Mouse (Mus musculus) hindbrain, embryonic 13.5 days (tissue): ENCODE measurements at regions not wholly inside any gene's neighbourhood (a gene's known extent, or its start where the extent isn't known, plus 50 kb on each side); places are given as distances from the start of the nearest gene placed in this dataset.
A peak's percentile ranks its signal among the peaks of the same experiment; 100 is the strongest.
"Not testable (repeated sequence)": the region's sequence is repeated elsewhere in the genome, so short reads cannot be mapped to it uniquely, and the experiment has no call there.

ENCODE experiments used
- ATAC-seq: fragments of 200-750 bp; cut with Nextera tagmentation; 2 replicates; pipeline ENCODE4 v1.8.0; 2017; ENCODE audit warnings: moderate TSS enrichment; ENCODE audit not compliant: low FRiP score
- H3K27ac ChIP-seq: fragments of 300-500 bp; sonication (generic); 2 replicates; pipeline ENCODE4 v1.5.1; 2015; ENCODE audit warnings: inconsistent platforms, mild to moderate bottlenecking, moderate library complexity
- H3K27me3 ChIP-seq: fragments of 300-500 bp; sonication (generic); 2 replicates; pipeline ENCODE4 v1.6.1; 2015; ENCODE audit warnings: mild to moderate bottlenecking, inconsistent platforms
- H3K36me3 ChIP-seq: fragments of 300-500 bp; sonication (generic); 2 replicates; pipeline ENCODE4 v1.6.1; 2015; ENCODE audit warnings: mild to moderate bottlenecking, inconsistent platforms
- H3K4me1 ChIP-seq: fragments of 300-500 bp; sonication (generic); replicated peaks from 2 replicates; pipeline ENCODE4 v1.6.1; 2015; ENCODE audit warnings: inconsistent platforms
- H3K4me2 ChIP-seq: fragments of 300-500 bp; sonication (generic); 2 replicates; pipeline ENCODE4 v1.6.1; 2015; ENCODE audit warnings: inconsistent platforms, mild to moderate bottlenecking, moderate library complexity
- H3K4me3 ChIP-seq: fragments of 300-500 bp; sonication (generic); 2 replicates; pipeline ENCODE4 v1.5.1; 2015; ENCODE audit warnings: mild to moderate bottlenecking, inconsistent platforms
- H3K9ac ChIP-seq: fragments of 300-500 bp; sonication (generic); 2 replicates; pipeline ENCODE4 v1.6.1; 2015; ENCODE audit warnings: mild to moderate bottlenecking, inconsistent platforms
- H3K9me3 ChIP-seq: fragments of 300-500 bp; sonication (generic); 2 replicates; pipeline ENCODE4 v1.6.1; 2016; ENCODE audit warnings: inconsistent platforms
- WGBS: fragments of 180-500 bp; shearing (Covaris S2); methylation state at CpG from one replicate; pipeline ENCODE4 v1.1.7; 2015; 5-methylcytosine and 5-hydroxymethylcytosine counted together

- no peak overlapping the region for H3K4me3 ChIP-seq
- H3K36me3 ChIP-seq: no peaks in the 10 kb centered on the region
- 73% methylated on average over 3 of the region's 3 CpGs for WGBS
- H3K27ac ChIP-seq: no peak overlapping the region
- H3K4me2 ChIP-seq: no peak overlapping the region
- H3K9ac ChIP-seq: no peak overlapping the region
- no peaks in the 10 kb centered on the region for H3K27me3 ChIP-seq
- H3K9me3 ChIP-seq: no peaks in the 10 kb centered on the region
- peaks cover 14% of the 10 kb centered on the region for H3K4me1 ChIP-seq
- no peak for ATAC-seq
Observed at GRCm38 (mm10) chr17:79977154-79977571, 81.2 kb upstream of the Atl2 start.

GRCm38 (mm10) chr17:79976518-79977100 is 80.7 kb upstream of the Atl2 start:
- Histone ChIP-seq H3K4me3 (peak overlapping the region; percentile 28), H3K9ac (peak overlapping the region; percentile 49; the same call in 1 of the 2 replicates), H3K27me3 (no peaks in the 10 kb centered on the region), H3K4me1 (peaks cover 14% of the 10 kb centered on the region), H3K36me3 (no peaks in the 10 kb centered on the region), H3K4me2 (peak overlapping the region; percentile 50), H3K27ac (no peak overlapping the region), H3K9me3 (no peaks in the 10 kb centered on the region)
- 83% methylated on average over 5 of the region's 5 CpGs for WGBS
- ATAC-seq: no peak

DNA sequence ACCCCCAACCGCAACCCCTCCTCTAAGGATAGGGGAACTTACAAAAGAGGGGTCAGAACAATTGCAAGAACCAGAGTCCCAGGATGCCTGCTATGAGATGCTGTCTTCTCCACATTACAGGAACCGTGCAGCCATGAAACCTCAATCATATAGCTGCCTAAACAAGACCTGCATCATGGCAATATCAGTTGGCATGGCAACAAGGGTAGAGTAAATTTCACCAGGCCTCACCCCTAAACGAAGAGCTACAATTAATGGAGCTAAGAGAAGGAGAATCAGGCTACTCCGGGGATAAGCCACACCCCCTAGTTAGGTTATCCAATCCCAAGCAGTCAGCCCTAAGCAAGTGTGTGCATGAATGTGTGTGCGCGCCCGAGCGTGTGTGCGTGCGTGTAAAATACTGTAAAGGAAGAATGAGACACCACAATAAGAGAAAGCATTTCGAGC is 80.1 kb upstream of the Atl2 start:
- Histone ChIP-seq H3K9ac (peak overlapping the region; percentile 49), H3K9me3 (no peaks in the 10 kb centered on the region), H3K27ac (no peak overlapping the region), H3K4me1 (peaks cover 14% of the 10 kb centered on the region), H3K27me3 (no peaks in the 10 kb centered on the region), H3K4me3 (peak overlapping the region; percentile 28), H3K36me3 (no peaks in the 10 kb centered on the region), H3K4me2 (peak overlapping the region; percentile 50)
- WGBS: 19% methylated on average over 11 of the region's 11 CpGs
- ATAC-seq: peak; percentile 83

- H3K9ac ChIP-seq, H3K9me3 ChIP-seq, H3K27ac ChIP-seq, H3K27me3 ChIP-seq, H3K36me3 ChIP-seq: not testable (repeated sequence)
- peak overlapping the region; percentile 28 for H3K4me3 ChIP-seq
- peaks cover 14% of the 10 kb centered on the region for H3K4me1 ChIP-seq
- peak; percentile 68 for ATAC-seq
- 23% methylated on average over 16 of the region's 16 CpGs for WGBS
- H3K4me2 ChIP-seq: peak overlapping the region; percentile 50
Observed at GRCm38 (mm10) chr17:79975150-79975757, 79.3 kb upstream of the Atl2 start.

- Histone ChIP-seq H3K9ac (no peak overlapping the region), H3K4me2 (no peak overlapping the region), H3K36me3 (no peaks in the 10 kb centered on the region), H3K4me1 (peaks cover 14% of the 10 kb centered on the region), H3K27ac (no peak overlapping the region), H3K27me3 (0 out of 2 replicates have a peak, but pooled peaks cover 3% of the 10 kb centered on the region), H3K4me3 (no peak overlapping the region), H3K9me3 (no peaks in the 10 kb centered on the region)
- WGBS: 85% methylated on average over 8 of the region's 8 CpGs
- no peak for ATAC-seq
Observed at GRCm38 (mm10) chr17:79971721-79972336, 75.9 kb upstream of the Atl2 start.

DNA sequence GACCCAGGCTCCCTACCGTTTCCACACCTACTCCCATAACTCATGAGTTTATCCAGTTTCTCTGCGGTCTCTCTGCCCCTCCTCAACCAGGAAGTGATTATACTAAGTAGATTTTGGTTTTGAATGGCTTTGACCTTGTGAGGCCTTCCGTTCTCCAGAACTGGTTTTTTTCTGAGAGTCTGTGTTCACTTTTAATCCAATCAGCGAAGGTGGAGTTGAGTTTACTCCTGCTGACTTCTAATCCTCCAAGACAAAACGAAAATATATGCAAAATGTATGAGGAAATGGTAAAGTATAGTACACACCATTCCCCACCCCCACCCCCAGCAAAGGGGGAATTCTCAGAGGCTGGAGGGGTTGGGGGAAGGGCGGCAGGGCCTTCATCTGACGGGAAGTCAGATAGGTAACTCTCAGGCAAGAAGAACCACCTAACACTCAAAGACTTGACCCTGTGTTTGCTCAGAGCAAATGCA is 73.6 kb upstream of the Atl2 start:
- WGBS: 43% methylated on average over 7 of the region's 7 CpGs
- Histone ChIP-seq H3K27ac (no peak overlapping the region), H3K36me3 (no peaks in the 10 kb centered on the region), H3K9me3 (no peaks in the 10 kb centered on the region), H3K27me3 (0 out of 2 replicates have a peak, but pooled peaks cover 3% of the 10 kb centered on the region), H3K9ac (no peak overlapping the region), H3K4me3 (no peak overlapping the region), H3K4me2 (no peak overlapping the region), H3K4me1 (0 out of 2 replicates have a peak, but pooled peaks cover 3% of the 10 kb centered on the region)
- ATAC-seq: no peak

DNA sequence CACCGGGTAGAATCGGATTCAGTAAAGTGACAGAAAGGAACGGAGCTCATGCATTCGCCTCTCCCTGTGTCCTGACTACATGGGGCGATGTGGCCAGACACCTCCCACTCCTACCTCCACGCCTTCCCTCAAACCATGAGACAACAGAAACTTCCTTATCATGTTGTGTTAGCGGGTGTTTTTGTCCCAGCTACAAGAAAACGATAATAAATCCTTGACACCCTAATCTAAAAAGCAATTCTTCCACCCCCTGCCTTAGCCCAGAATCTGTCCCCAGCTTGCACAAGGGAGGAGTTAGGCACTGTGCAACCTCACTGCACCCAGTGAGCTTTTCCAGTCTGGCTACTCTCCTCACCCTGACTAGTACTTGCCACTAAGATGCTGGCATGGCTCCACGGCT is 72.9 kb upstream of the Atl2 start:
- no peaks in the 10 kb centered on the region for H3K36me3 ChIP-seq
- no peak overlapping the region for H3K9ac ChIP-seq
- no peak for ATAC-seq
- 85% methylated on average over 9 of the region's 9 CpGs for WGBS
- no peak overlapping the region for H3K4me3 ChIP-seq
- H3K9me3 ChIP-seq: no peaks in the 10 kb centered on the region
- no peak overlapping the region for H3K27ac ChIP-seq
- no peak overlapping the region for H3K4me2 ChIP-seq
- H3K4me1 ChIP-seq: 0 out of 2 replicates have a peak, but pooled peaks cover 3% of the 10 kb centered on the region
- 0 out of 2 replicates have a peak, but pooled peaks cover 3% of the 10 kb centered on the region for H3K27me3 ChIP-seq

DNA sequence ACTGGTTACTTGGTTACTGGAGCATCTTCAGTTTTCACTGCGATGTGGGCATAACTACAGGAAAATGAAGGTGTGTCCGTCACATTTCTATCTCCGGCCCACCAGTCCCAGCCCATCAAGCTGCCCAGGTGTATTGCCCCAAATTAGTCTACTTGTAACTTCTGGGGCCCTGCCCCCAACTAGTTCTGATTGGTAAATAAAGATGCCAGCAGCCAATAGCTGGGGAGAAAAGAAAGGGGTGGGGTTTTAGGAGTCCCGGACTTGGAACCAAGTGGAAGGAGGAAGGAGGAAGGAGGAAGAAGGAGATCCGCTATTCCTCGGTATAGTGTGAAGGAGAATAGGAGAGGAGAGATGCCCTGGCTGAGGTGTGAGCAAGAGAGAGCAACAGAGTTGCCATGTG is 71.1 kb upstream of the Atl2 start:
- 53% methylated on average over 6 of the region's 6 CpGs for WGBS
- Histone ChIP-seq H3K4me3 (no peak overlapping the region), H3K36me3 (no peaks in the 10 kb centered on the region)

DNA sequence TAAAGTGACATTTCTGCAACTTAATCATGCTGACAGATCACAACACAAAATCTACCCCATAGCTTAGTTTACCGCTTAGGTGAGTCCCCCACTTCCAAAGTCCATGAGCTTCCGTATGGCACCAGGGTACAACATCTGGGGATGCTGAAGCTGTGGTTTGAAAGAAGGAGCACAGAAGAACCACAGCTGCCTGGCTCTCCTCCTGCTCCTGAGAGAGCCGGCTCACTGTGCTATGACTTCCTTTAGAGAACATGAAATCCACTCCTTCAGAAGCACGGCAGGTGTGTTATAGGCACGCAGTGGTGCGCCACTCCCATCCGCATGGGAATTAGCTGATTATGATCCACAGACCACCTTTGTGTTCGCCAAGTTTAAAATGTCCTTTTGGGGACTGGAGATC is 69.7 kb upstream of the Atl2 start:
- Histone ChIP-seq H3K4me1 (0 out of 2 replicates have a peak, but pooled peaks cover 3% of the 10 kb centered on the region), H3K9ac (no peak overlapping the region), H3K36me3 (no peaks in the 10 kb centered on the region), H3K4me3 (no peak overlapping the region), H3K27me3 (0 out of 2 replicates have a peak, but pooled peaks cover 3% of the 10 kb centered on the region), H3K9me3 (no peaks in the 10 kb centered on the region), H3K4me2 (no peak overlapping the region), H3K27ac (no peak overlapping the region)
- WGBS: 95% methylated on average over 8 of the region's 8 CpGs
- ATAC-seq: no peak

More for the DNA sequence above, 71.1 kb upstream of the Atl2 start:
- no peak overlapping the region for H3K27ac ChIP-seq
- no peak overlapping the region for H3K4me2 ChIP-seq
- 0 out of 2 replicates have a peak, but pooled peaks cover 3% of the 10 kb centered on the region for H3K27me3 ChIP-seq
- no peak for ATAC-seq
- H3K9me3 ChIP-seq: no peaks in the 10 kb centered on the region
- 0 out of 2 replicates have a peak, but pooled peaks cover 3% of the 10 kb centered on the region for H3K4me1 ChIP-seq
- H3K9ac ChIP-seq: no peak overlapping the region

GRCm38 (mm10) chr17:79964850-79965249 is 68.9 kb upstream of the Atl2 start:
- no peak for ATAC-seq
- WGBS: 81% methylated on average over 8 of the region's 8 CpGs
- no peak overlapping the region for H3K27ac ChIP-seq
- no peak overlapping the region for H3K4me3 ChIP-seq
- 0 out of 2 replicates have a peak, but pooled peaks cover 3% of the 10 kb centered on the region for H3K27me3 ChIP-seq
- no peaks in the 10 kb centered on the region for H3K9me3 ChIP-seq
- 0 out of 2 replicates have a peak, but pooled peaks cover 2% of the 10 kb centered on the region for H3K4me1 ChIP-seq
- H3K4me2 ChIP-seq: no peak overlapping the region
- H3K36me3 ChIP-seq: no peaks in the 10 kb centered on the region
- H3K9ac ChIP-seq: no peak overlapping the region

DNA sequence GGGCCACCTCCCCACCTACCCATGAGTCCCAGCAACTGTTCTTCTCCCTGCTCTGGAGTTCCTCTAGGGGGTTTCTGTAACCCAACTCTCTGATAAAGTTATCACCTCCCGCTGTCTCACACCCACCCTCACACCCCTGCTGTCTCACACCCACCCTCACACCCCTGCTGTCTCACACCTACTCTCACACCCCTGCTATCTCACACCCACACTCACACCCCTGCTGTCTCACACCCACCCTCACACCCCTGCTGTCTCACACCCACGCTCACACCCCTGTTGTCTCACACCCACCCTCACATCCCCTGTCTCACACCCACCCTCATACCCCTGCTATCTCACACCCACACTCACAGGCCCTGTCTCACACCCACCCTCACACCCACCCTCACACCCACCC is 67.4 kb upstream of the Atl2 start:
- no peak overlapping the region for H3K4me3 ChIP-seq
- no peak for ATAC-seq
- no peaks in the 10 kb centered on the region for H3K9me3 ChIP-seq
- no peak overlapping the region for H3K9ac ChIP-seq
- 0 out of 2 replicates have a peak, but pooled peaks cover under 1% of the 10 kb centered on the region for H3K27me3 ChIP-seq
- no peaks in the 10 kb centered on the region for H3K4me1 ChIP-seq
- WGBS: 83% methylated on average over 2 of the region's 2 CpGs
- H3K4me2 ChIP-seq: no peak overlapping the region
- H3K27ac ChIP-seq: no peak overlapping the region
- no peaks in the 10 kb centered on the region for H3K36me3 ChIP-seq

DNA sequence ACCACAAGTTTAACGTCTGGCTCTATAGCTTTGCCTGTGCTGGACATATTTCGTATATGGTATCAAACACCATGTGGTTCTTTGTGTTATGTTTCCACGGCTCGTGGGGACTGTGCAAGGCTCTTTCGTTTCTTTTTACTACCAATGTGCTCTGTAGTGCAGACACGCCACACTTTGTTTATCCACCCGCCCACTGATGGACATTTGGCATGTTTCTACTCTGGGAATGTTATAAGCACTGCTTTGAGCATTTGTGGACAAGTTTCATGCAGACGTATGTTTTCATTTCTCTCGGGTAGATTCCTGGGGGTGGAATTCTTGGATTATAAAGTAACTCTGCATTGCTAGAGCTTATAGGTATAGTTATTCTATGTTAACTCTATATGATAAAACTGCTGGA is 65.5 kb upstream of the Atl2 start:
- Histone ChIP-seq H3K4me2 (no peak overlapping the region), H3K27ac (no peak overlapping the region), H3K4me1 (no peaks in the 10 kb centered on the region), H3K27me3 (no peaks in the 10 kb centered on the region), H3K4me3 (no peak overlapping the region), H3K9ac (no peak overlapping the region), H3K9me3 (no peaks in the 10 kb centered on the region), H3K36me3 (no peaks in the 10 kb centered on the region)
- no peak for ATAC-seq
- WGBS: 83% methylated on average over 9 of the region's 9 CpGs
